Mouse (Mus musculus) kidney, adult 8-10 months (tissue): ENCODE data around the gene Dlgap1.

Source experiments
- DNase-seq, 2 experiments: peaks; one replicate each; pipeline ENCODE4 v3.0.0; 2022

The Dlgap1 gene

GRCm38 (mm10) chr17:70741696-70742095 lies 772.8 kb downstream of the Dlgap1 start:
- no peak for DNase-seq

DNA sequence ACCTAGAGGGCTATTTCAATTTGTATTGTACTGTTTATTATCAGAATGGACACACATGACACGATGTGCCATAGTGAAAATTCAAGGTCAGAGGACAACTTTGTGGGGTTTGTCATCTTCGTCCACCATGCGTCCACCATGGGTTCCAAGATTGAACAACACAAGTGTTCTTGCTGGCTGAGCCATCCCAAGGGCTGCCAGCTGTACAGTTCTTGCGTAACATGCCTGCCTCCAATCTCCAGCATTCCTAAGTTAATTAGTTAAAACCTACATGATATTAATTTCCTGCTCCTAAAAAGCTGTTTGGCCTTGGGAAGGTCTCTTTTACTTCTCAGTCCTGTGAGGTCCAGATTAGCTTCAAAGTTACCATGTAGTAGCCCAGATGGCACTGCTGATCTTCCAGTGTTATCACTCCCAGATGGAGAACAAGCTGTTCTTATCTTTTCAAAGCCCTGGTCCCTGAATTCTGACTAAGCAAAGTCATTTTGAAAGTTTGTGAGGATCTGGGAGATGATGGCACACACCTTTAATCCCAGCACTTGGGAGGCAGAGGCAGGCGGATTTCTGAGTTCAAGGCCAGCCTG lies 775.8 kb downstream of the Dlgap1 start:
- DNase-seq: no peak

GRCm38 (mm10) chr17:70745385-70745784 lies 776.5 kb downstream of the Dlgap1 start:
- DNase-seq: no peak

- DNase-seq: peak; percentile 46 to 66
Observed at GRCm38 (mm10) chr17:70746379-70747079, 777.7 kb downstream of the Dlgap1 start.

DNA sequence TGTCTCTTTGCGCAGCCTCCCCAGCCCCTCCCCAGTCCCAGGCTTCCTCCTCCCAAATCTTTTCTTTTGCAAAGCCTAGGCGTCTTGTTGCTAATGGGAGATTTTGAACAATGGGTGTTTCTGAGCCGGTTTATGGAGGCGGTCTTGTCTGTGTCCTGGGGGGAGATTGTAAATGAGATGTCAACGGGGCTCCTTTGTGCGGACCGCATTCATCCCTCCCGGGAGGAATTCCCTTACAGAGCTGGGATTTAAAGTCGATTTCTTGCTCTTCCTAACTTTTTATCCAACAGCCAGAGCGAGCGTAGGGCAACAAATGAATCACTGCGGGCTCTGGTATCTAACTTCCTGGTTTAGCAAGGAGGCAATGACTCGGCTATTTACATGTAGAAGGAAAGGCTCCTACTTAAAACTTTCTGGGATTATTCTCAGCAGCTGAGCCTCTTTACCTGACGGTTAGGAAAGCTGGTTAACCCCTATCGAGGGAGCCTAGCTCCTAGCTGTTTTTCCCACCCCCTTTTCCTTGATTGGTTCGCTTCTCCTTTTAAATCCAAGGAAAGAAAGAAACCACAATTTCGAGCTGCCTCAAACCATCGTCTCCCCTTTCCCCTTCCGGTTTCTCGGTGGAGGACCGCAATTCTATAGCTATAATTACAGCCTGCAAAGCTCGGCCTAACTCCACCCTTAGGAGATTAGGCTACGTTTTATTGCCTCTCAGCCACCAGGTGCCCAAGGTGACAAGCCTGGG lies 779.0 kb downstream of the Dlgap1 start:
- DNase-seq: no peak

DNA sequence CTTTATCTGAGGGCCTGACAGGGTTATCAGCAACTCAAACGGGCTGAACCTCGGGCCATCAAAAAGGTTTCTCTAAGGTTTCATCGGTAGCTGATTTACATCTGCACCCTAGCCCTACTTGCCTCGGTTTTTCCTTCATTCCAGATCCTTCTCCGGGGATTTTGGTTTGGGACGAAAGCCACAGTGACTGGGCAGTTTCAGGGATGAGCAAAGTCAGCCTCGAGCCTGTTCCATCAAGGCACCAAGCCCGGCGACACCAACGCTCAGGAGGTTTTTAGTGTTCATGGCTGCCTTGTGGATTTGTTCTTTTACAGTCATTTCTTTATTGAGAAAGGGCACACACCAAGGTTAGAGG lies 779.6 kb downstream of the Dlgap1 start:
- no peak for DNase-seq

DNA sequence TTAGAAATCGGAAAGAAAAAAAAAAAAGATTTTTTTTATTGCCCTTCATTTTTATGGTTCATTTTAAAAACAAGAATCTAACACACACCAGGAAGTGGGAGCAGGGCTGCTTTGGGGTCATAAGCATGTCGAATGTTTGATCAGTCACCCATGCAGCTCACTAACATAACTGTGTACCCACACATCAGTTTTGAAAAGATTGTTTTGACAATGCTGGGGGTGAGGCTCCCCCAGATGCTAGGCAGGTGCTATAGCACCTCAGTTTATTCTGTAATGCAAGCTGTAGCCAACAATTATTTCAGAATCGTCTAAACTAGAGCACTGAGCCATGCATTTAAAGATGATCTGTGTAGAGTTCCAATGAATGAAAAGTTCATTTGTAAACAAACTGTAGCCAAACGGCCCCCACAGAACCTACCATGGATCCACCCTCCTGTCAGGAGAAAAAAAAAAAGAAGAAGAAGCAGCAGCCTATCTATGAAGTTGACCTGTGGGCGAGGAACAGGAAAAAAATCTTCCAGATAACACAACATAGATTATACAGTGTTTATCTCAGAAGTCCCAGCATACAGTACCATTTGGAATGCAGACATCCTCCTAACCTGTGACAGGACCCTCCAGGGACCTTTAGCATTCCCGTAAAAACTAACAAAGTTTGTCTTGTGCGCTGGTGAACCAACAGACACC lies 780.2 kb downstream of the Dlgap1 start:
- no peak for DNase-seq

GRCm38 (mm10) chr17:70750236-70751160 lies 781.6 kb downstream of the Dlgap1 start:
- no peak for DNase-seq

GRCm38 (mm10) chr17:70751161-70751651 lies 782.3 kb downstream of the Dlgap1 start:
- DNase-seq: peak; percentile 72 to 76

DNA sequence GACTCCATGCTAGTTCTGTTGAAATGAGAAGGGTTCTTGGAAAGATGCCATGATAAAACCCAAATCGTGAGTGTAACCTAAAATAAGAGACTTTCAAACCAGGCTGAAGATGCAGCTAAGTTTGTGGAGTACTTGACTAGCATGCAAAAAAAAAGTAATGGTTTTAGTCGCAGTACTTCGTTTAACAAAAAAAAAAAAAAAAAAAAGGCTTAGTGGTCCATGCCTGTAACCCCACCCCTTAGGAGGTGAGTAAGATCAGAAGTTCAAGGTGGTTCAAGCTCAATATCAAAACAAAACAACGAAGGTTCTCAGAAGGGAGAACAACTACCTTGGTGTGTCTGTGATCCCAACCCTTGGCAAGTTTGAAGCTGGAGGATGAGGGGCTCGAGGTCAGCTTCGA lies 782.8 kb downstream of the Dlgap1 start:
- no peak for DNase-seq

- peak; percentile 28 to 48 for DNase-seq
Observed at GRCm38 (mm10) chr17:70753444-70754032, 784.7 kb downstream of the Dlgap1 start.

GRCm38 (mm10) chr17:70754041-70754440 lies 785.2 kb downstream of the Dlgap1 start:
- peak; percentile 48 to 60 for DNase-seq

- no peak for DNase-seq
Observed at GRCm38 (mm10) chr17:70754638-70755037, 785.8 kb downstream of the Dlgap1 start.

- peak; percentile 78 to 93 for DNase-seq
Observed at GRCm38 (mm10) chr17:70755039-70755668, 786.3 kb downstream of the Dlgap1 start.

GRCm38 (mm10) chr17:70755669-70756263 lies 786.9 kb downstream of the Dlgap1 start:
- peak in 1 of 2 experiments; percentile 29 for DNase-seq

DNA sequence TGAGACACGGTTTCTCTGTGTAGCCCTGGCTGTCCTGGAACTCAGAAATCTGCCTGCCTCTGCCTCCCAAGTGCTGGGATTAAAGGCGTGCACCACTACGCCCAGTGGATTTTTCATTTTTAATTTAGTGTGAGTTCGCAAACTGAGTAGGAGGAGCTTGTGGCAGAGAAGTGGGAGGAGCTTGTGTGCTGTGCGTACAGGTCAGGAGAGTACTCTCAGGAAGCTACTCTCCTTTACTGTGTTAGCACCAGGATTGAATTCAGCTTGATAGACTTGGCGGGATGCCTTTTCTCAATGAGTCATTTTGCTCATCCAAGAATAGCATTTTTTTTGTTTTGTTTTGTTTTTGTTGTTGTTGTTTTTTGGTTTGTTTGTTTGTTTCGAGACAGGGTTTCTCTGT lies 793.1 kb downstream of the Dlgap1 start:
- no peak for DNase-seq

DNA sequence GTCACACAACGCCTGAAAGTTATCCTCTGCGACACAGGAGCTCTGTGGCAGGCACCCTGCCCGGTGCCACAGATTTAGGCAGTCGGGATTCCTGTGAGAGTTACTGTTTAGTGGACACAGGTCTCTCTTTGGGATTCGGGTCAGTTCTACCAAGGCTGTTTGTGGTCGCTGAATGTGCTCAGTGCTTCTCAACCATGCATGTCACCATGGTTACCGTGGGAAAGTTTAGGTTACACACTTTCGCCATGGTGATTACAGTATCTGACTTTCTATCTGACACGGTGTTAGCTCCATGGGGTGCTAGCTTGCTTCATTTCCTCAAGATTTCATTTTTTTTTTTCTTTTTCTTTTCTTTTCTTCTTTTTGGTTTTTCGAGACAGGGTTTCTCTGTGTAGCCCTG lies 793.8 kb downstream of the Dlgap1 start:
- no peak for DNase-seq

DNA sequence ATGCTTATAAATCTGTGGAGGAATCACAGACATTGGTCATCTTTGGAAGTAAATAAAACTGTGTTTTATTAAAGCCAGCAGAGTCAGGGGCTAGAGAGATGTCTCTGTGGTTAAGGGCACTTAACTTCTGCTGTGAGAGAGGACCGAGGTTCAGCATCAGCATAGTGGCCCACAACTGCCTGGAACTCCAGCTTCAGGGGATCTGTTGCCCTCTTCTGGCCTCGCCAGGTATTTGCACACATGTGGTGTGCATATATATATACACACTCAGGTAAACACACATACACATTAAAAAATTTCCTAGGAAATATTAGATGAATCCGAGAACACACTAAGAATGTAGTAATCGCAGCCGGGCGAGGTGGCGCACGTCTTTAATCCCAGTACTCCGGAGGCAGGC lies 796.5 kb downstream of the Dlgap1 start:
- no peak for DNase-seq

- no peak for DNase-seq
Observed at GRCm38 (mm10) chr17:70765976-70766375, 797.1 kb downstream of the Dlgap1 start.

DNA sequence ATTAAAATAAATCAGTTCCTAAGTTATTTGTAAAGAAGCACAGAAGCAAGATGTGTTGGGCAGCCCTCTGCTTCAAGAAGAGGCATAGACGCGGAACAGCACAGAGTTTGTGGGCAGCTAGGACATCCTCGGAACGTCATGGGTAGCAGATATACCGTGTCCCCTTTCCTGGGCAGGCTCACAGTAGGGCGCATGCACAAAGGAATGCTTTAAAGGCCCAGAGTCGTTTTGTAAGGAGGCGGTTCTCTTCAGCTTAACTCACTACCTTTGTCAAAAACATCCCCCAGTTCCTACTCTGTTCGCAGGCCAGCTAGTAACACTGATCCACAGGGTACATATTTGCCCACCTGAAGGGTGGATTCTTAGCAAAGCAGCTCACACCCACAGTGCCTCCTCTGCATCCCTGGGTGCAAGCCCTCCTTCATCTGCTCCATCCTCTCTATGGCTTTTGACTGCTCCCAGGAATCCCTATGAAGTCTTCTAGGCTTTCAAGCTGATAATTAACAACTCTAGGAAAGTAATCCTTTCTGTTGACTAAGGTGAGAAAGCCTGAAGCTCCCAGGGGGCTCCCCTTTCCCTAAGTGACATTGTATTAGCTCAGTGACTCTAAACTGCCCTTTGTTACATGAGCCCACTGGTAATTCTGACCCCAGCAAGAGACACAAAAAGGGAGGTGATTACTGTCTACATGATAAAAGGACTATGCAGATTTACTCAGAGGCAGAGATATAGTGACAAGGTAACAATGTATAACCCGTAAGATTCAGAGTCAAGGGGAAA lies 803.4 kb downstream of the Dlgap1 start:
- DNase-seq: no peak
